Mouse (Mus musculus): ENCODE measurements around the gene Gm10203. TPM values are rescaled to one million over a fixed set of nuclear protein-coding genes. Genes with fewer than 3 reads are reported as not detected.
"Not testable (repeated sequence)": the region's sequence is repeated elsewhere in the genome, so short reads cannot be mapped to it uniquely, and the experiment has no call there.

Gm10203 gene
- not detected in 2 replicates for polyA plus RNA-seq (2014; fragmentation: Nextera tagmentation; extraction: Ambion mirVana)

GRCm38 (mm10) chr6:149129870-149130269 is at the start of gene Gm10203:
Gene Gm10203 (plus strand): TSS chr6:149130170.
- H3K27ac ChIP-seq (ENCODE audit: low read depth, low read length); H3K4me3 ChIP-seq (ENCODE audit: low read depth, low read length); H3K9ac ChIP-seq (ENCODE audit: low read length); H3K36me3 ChIP-seq (ENCODE audit: control insufficient read depth, insufficient read depth, low read length); H3K4me1 ChIP-seq (ENCODE audit: control insufficient read depth, insufficient read depth, low read length); H3K4me2 ChIP-seq (ENCODE audit: low read length); ATAC-seq; DNase-seq (ENCODE audit: low spot score); H3K9me3 ChIP-seq (replicated peaks; ENCODE audit: control insufficient read depth, low read length); H3K27me3 ChIP-seq (replicated peaks; ENCODE audit: control insufficient read depth, insufficient read depth, low read length): not testable (repeated sequence)
- 80% methylated on average over 8 of the region's 8 CpGs for WGBS

- Histone ChIP-seq H3K27me3 (replicated peaks; ENCODE audit: control insufficient read depth, insufficient read depth, low read length) (no peaks in the 10 kb centered on the region), H3K27ac (ENCODE audit: low read depth, low read length) (no peak overlapping the region), H3K36me3 (ENCODE audit: control insufficient read depth, insufficient read depth, low read length) (no peaks in the 10 kb centered on the region), H3K9ac (ENCODE audit: low read length) (no peak overlapping the region), H3K9me3 (replicated peaks; ENCODE audit: control insufficient read depth, low read length) (no peaks in the 10 kb centered on the region), H3K4me2 (ENCODE audit: low read length) (no peak overlapping the region), H3K4me3 (ENCODE audit: low read depth, low read length) (no peak overlapping the region), H3K4me1 (ENCODE audit: control insufficient read depth, insufficient read depth, low read length) (no peaks in the 10 kb centered on the region)
- DNase-seq (ENCODE audit: low spot score) (no peak), ATAC-seq (no peak)
- WGBS = 97% methylated on average over 6 of the region's 6 CpGs
Observed at GRCm38 (mm10) chr6:149092406-149092805, 37.6 kb upstream of the Gm10203 start.

GRCm38 (mm10) chr6:149093465-149093864 is 36.5 kb upstream of the Gm10203 start:
- no peaks in the 10 kb centered on the region for H3K9me3 ChIP-seq (replicated peaks; ENCODE audit: control insufficient read depth, low read length)
- no peak overlapping the region for H3K4me3 ChIP-seq (ENCODE audit: low read depth, low read length)
- WGBS = 82% methylated on average over 5 of the region's 5 CpGs
- no peak overlapping the region for H3K27ac ChIP-seq (ENCODE audit: low read depth, low read length)
- H3K9ac ChIP-seq (ENCODE audit: low read length) = no peak overlapping the region
- no peaks in the 10 kb centered on the region for H3K36me3 ChIP-seq (ENCODE audit: control insufficient read depth, insufficient read depth, low read length)
- DNase-seq (ENCODE audit: low spot score) (no peak), ATAC-seq (no peak)
- no peak overlapping the region for H3K4me2 ChIP-seq (ENCODE audit: low read length)
- no peaks in the 10 kb centered on the region for H3K4me1 ChIP-seq (ENCODE audit: control insufficient read depth, insufficient read depth, low read length)
- H3K27me3 ChIP-seq (replicated peaks; ENCODE audit: control insufficient read depth, insufficient read depth, low read length) = no peaks in the 10 kb centered on the region

- Histone ChIP-seq H3K9ac (ENCODE audit: low read length) (no peak overlapping the region), H3K4me2 (ENCODE audit: low read length) (no peak overlapping the region), H3K27me3 (replicated peaks; ENCODE audit: control insufficient read depth, insufficient read depth, low read length) (no peaks in the 10 kb centered on the region), H3K27ac (ENCODE audit: low read depth, low read length) (no peak overlapping the region), H3K36me3 (ENCODE audit: control insufficient read depth, insufficient read depth, low read length) (no peaks in the 10 kb centered on the region), H3K9me3 (replicated peaks; ENCODE audit: control insufficient read depth, low read length) (no peaks in the 10 kb centered on the region), H3K4me1 (ENCODE audit: control insufficient read depth, insufficient read depth, low read length) (peaks cover 4% of the 10 kb centered on the region; the same call in 1 of the 2 replicates), H3K4me3 (ENCODE audit: low read depth, low read length) (no peak overlapping the region)
- WGBS = 82% methylated on average over 1 of the region's 1 CpGs
- DNase-seq (ENCODE audit: low spot score) (no peak), ATAC-seq (no peak)
Observed at GRCm38 (mm10) chr6:149094555-149094954, 35.4 kb upstream of the Gm10203 start.

- Histone ChIP-seq H3K27me3 (replicated peaks; ENCODE audit: control insufficient read depth, insufficient read depth, low read length) (no peaks in the 10 kb centered on the region), H3K4me3 (ENCODE audit: low read depth, low read length) (no peak overlapping the region), H3K9ac (ENCODE audit: low read length) (no peak overlapping the region), H3K9me3 (replicated peaks; ENCODE audit: control insufficient read depth, low read length) (no peaks in the 10 kb centered on the region), H3K27ac (ENCODE audit: low read depth, low read length) (no peak overlapping the region), H3K36me3 (ENCODE audit: control insufficient read depth, insufficient read depth, low read length) (no peaks in the 10 kb centered on the region), H3K4me2 (ENCODE audit: low read length) (no peak overlapping the region), H3K4me1 (ENCODE audit: control insufficient read depth, insufficient read depth, low read length) (peaks cover 6% of the 10 kb centered on the region; the same call in 1 of the 2 replicates)
- 55% methylated on average over 6 of the region's 6 CpGs for WGBS
- peak; percentile 30 for DNase-seq (ENCODE audit: low spot score)
- ATAC-seq = no peak
Observed at GRCm38 (mm10) chr6:149095389-149095788, 34.6 kb upstream of the Gm10203 start.

GRCm38 (mm10) chr6:149096233-149096632 is 33.7 kb upstream of the Gm10203 start:
- no peak for DNase-seq (ENCODE audit: low spot score)
- no peaks in the 10 kb centered on the region for H3K9me3 ChIP-seq (replicated peaks; ENCODE audit: control insufficient read depth, low read length)
- peaks cover 6% of the 10 kb centered on the region; the same call in 1 of the 2 replicates for H3K4me1 ChIP-seq (ENCODE audit: control insufficient read depth, insufficient read depth, low read length)
- no peak overlapping the region for H3K4me3 ChIP-seq (ENCODE audit: low read depth, low read length)
- H3K27ac ChIP-seq (ENCODE audit: low read depth, low read length) = no peak overlapping the region
- no peak overlapping the region for H3K9ac ChIP-seq (ENCODE audit: low read length)
- ATAC-seq = no peak
- 92% methylated on average over 2 of the region's 2 CpGs for WGBS
- H3K36me3 ChIP-seq (ENCODE audit: control insufficient read depth, insufficient read depth, low read length) = no peaks in the 10 kb centered on the region
- H3K4me2 ChIP-seq (ENCODE audit: low read length) = no peak overlapping the region
- no peaks in the 10 kb centered on the region for H3K27me3 ChIP-seq (replicated peaks; ENCODE audit: control insufficient read depth, insufficient read depth, low read length)

GRCm38 (mm10) chr6:149097276-149097675 is 32.7 kb upstream of the Gm10203 start:
- no peak for ATAC-seq
- Histone ChIP-seq H3K4me3 (ENCODE audit: low read depth, low read length) (no peak overlapping the region), H3K4me2 (ENCODE audit: low read length) (no peak overlapping the region), H3K36me3 (ENCODE audit: control insufficient read depth, insufficient read depth, low read length) (no peaks in the 10 kb centered on the region), H3K4me1 (ENCODE audit: control insufficient read depth, insufficient read depth, low read length) (peaks cover 6% of the 10 kb centered on the region; the same call in 1 of the 2 replicates), H3K9me3 (replicated peaks; ENCODE audit: control insufficient read depth, low read length) (no peaks in the 10 kb centered on the region), H3K27me3 (replicated peaks; ENCODE audit: control insufficient read depth, insufficient read depth, low read length) (no peaks in the 10 kb centered on the region), H3K9ac (ENCODE audit: low read length) (no peak overlapping the region), H3K27ac (ENCODE audit: low read depth, low read length) (no peak overlapping the region)
- 97% methylated on average over 1 of the region's 1 CpGs for WGBS
- no peak for DNase-seq (ENCODE audit: low spot score)

- DNase-seq (ENCODE audit: low spot score) = no peak
- Histone ChIP-seq H3K4me1 (ENCODE audit: control insufficient read depth, insufficient read depth, low read length) (peaks cover 6% of the 10 kb centered on the region; the same call in 1 of the 2 replicates), H3K4me2 (ENCODE audit: low read length) (peak overlapping the region; percentile 52; the same call in 1 of the 2 replicates), H3K9me3 (replicated peaks; ENCODE audit: control insufficient read depth, low read length) (no peaks in the 10 kb centered on the region), H3K36me3 (ENCODE audit: control insufficient read depth, insufficient read depth, low read length) (no peaks in the 10 kb centered on the region), H3K9ac (ENCODE audit: low read length) (no peak overlapping the region), H3K27ac (ENCODE audit: low read depth, low read length) (no peak overlapping the region), H3K4me3 (ENCODE audit: low read depth, low read length) (no peak overlapping the region), H3K27me3 (replicated peaks; ENCODE audit: control insufficient read depth, insufficient read depth, low read length) (no peaks in the 10 kb centered on the region)
- ATAC-seq = no peak
Observed at GRCm38 (mm10) chr6:149098993-149099392, 31.0 kb upstream of the Gm10203 start.

GRCm38 (mm10) chr6:149100174-149101075 is 29.5 kb upstream of the Gm10203 start:
- H3K27ac ChIP-seq (ENCODE audit: low read depth, low read length) = peak overlapping the region; percentile 97
- ATAC-seq (peak; percentile 54), DNase-seq (ENCODE audit: low spot score) (peak; percentile 76)
- H3K27me3 ChIP-seq (replicated peaks; ENCODE audit: control insufficient read depth, insufficient read depth, low read length) = no peaks in the 10 kb centered on the region
- peaks cover 6% of the 10 kb centered on the region; the same call in 1 of the 2 replicates for H3K4me1 ChIP-seq (ENCODE audit: control insufficient read depth, insufficient read depth, low read length)
- no peaks in the 10 kb centered on the region for H3K9me3 ChIP-seq (replicated peaks; ENCODE audit: control insufficient read depth, low read length)
- H3K4me2 ChIP-seq (ENCODE audit: low read length) = peak overlapping the region; percentile 52
- WGBS = under 1% methylated on average over 51 of the region's 52 CpGs
- peak overlapping the region; percentile 86 for H3K4me3 ChIP-seq (ENCODE audit: low read depth, low read length)
- peak overlapping the region; percentile 94 for H3K9ac ChIP-seq (ENCODE audit: low read length)
- no peaks in the 10 kb centered on the region for H3K36me3 ChIP-seq (ENCODE audit: control insufficient read depth, insufficient read depth, low read length)

Measured in forebrain, embryonic 14.5 days (tissue).